ENCODE assay signal across 14 mouse cellular contexts in genomic region chr8:120440739-120441138, GRCm38 (mm10).
A peak's percentile ranks its signal among the peaks of the same experiment; 100 is the strongest.
DNase-seq lines count a peak whose midpoint lies in the region; ATAC-seq and TF ChIP-seq lines count a peak whose summit lies in the region.
"Had no signal": no experiment of that assay in that cellular context is flagged by ENCODE, and none has a peak within 500 bp of the region (broad histone marks: within the 10 kb centered on the region; RNA-seq: fewer than 3 reads in every experiment).

No protein-coding gene starts in this region.

- 0 out of 2 replicates have a peak overlapping the region, but pooled peaks have one; percentile 60 for H3K27ac ChIP-seq in heart, embryonic 10.5 days
- H3K27ac ChIP-seq in forebrain, embryonic 12.5 days: peak overlapping the region; percentile 88; the same call in 1 of the 2 replicates
- 0 out of 2 replicates have a peak overlapping the region, but pooled peaks have one; percentile 20 for H3K27ac ChIP-seq in hindbrain, postnatal 0 days
- H3K27ac ChIP-seq in neural tube, embryonic 15.5 days (replicated peaks): peak overlapping the region; percentile 69; the same call in 1 of the 2 replicates
- H3K27ac ChIP-seq: embryonic facial prominence, embryonic 12.5 days; gastrocnemius, adult 2 months; heart, embryonic 13.5 days had no signal

- ATAC-seq in forebrain, embryonic 12.5 days (ENCODE audit: low FRiP score): no peak
- ATAC-seq in hindbrain, postnatal 0 days: peak; percentile 31; the same call in 1 of the 2 replicates
- ATAC-seq in neural tube, embryonic 15.5 days (ENCODE audit: low FRiP score): peak; percentile 20; the same call in 1 of the 2 replicates

- DNase-seq in heart, embryonic 10.5 days (ENCODE audit: low spot score): no peak
- DNase-seq in heart, postnatal 25 days (ENCODE audit: low spot score): no peak
- DNase-seq in hindbrain, postnatal 0 days (ENCODE audit: low spot score): no peak
- no peak for DNase-seq in cerebellum, adult 9-10 months
- no peak for DNase-seq in heart, postnatal 4 days
- no peak for DNase-seq in kidney, postnatal 10 days
- DNase-seq: cerebellum, adult 18-20 months; gastrocnemius, adult 2 months; kidney, adult 2 months; lung, postnatal 10 days had no signal

- no peak overlapping the region for H3K9ac ChIP-seq in forebrain, embryonic 12.5 days
- no peak overlapping the region; the same call in 1 of the 2 replicates for H3K9ac ChIP-seq in hindbrain, postnatal 0 days (replicated peaks; ENCODE audit: low read length)
- H3K9ac ChIP-seq in neural tube, embryonic 15.5 days (replicated peaks): no peak overlapping the region; the same call in 1 of the 2 replicates
- H3K9ac ChIP-seq: embryonic facial prominence, embryonic 12.5 days had no signal

- H3K9me3 ChIP-seq in heart, embryonic 10.5 days: no peaks in the 10 kb centered on the region
- H3K9me3 ChIP-seq in forebrain, embryonic 12.5 days: no peaks in the 10 kb centered on the region
- H3K9me3 ChIP-seq in hindbrain, postnatal 0 days (ENCODE audit: low read length): no peaks in the 10 kb centered on the region
- no peaks in the 10 kb centered on the region for H3K9me3 ChIP-seq in neural tube, embryonic 15.5 days (replicated peaks)
- H3K9me3 ChIP-seq: embryonic facial prominence, embryonic 12.5 days; heart, embryonic 13.5 days had no signal

- H3K4me1 ChIP-seq in heart, embryonic 10.5 days: peaks cover 79% of the 10 kb centered on the region
- peaks cover 80% of the 10 kb centered on the region for H3K4me1 ChIP-seq in forebrain, embryonic 12.5 days
- peaks cover 40% of the 10 kb centered on the region for H3K4me1 ChIP-seq in hindbrain, postnatal 0 days (ENCODE audit: insufficient read depth, low read length)
- H3K4me1 ChIP-seq in neural tube, embryonic 15.5 days: peaks cover 63% of the 10 kb centered on the region

- H3K36me3 ChIP-seq in heart, embryonic 10.5 days: no peaks in the 10 kb centered on the region
- no peaks in the 10 kb centered on the region for H3K36me3 ChIP-seq in forebrain, embryonic 12.5 days (replicated peaks)
- no peaks in the 10 kb centered on the region for H3K36me3 ChIP-seq in hindbrain, postnatal 0 days (ENCODE audit: insufficient read depth, low read length)
- H3K36me3 ChIP-seq in neural tube, embryonic 15.5 days: no peaks in the 10 kb centered on the region
- H3K36me3 ChIP-seq: embryonic facial prominence, embryonic 12.5 days; heart, embryonic 13.5 days had no signal

- intact Hi-C loops in heart, postnatal 25 days (cut with DNase I): no loop called here

- WGBS in heart, embryonic 10.5 days: 83% methylated on average over 12 of the region's 12 CpGs
- WGBS in forebrain, embryonic 12.5 days: 60% methylated on average over 12 of the region's 12 CpGs
- WGBS in hindbrain, postnatal 0 days: 52% methylated on average over 12 of the region's 12 CpGs
- 37% methylated on average over 12 of the region's 12 CpGs for WGBS in neural tube, embryonic 15.5 days

- peaks cover 51% of the 10 kb centered on the region for H3K27me3 ChIP-seq in heart, embryonic 10.5 days (ENCODE audit: insufficient read depth, poor library complexity, severe bottlenecking)
- H3K27me3 ChIP-seq in forebrain, embryonic 12.5 days: peaks cover 34% of the 10 kb centered on the region
- H3K27me3 ChIP-seq in hindbrain, postnatal 0 days (ENCODE audit: insufficient read depth, low read length): no peaks in the 10 kb centered on the region
- no peaks in the 10 kb centered on the region for H3K27me3 ChIP-seq in neural tube, embryonic 15.5 days (replicated peaks)

- H3K4me3 ChIP-seq in heart, embryonic 10.5 days: no peak overlapping the region
- H3K4me3 ChIP-seq in forebrain, embryonic 12.5 days (replicated peaks): no peak overlapping the region
- H3K4me3 ChIP-seq in hindbrain, postnatal 0 days (ENCODE audit: low read length): no peak overlapping the region
- no peak overlapping the region for H3K4me3 ChIP-seq in neural tube, embryonic 15.5 days (replicated peaks)
- H3K4me3 ChIP-seq: embryonic facial prominence, embryonic 12.5 days; gastrocnemius, adult 2 months; heart, embryonic 13.5 days had no signal

- no peak for TF ChIP-seq CTCF in hindbrain, postnatal 0 days (IDR thresholded peaks at IDR 0.05; ENCODE audit: low read depth)

- H3K4me2 ChIP-seq in forebrain, embryonic 12.5 days: no peak overlapping the region
- no peak overlapping the region for H3K4me2 ChIP-seq in hindbrain, postnatal 0 days (ENCODE audit: low read depth, low read length)
- no peak overlapping the region for H3K4me2 ChIP-seq in neural tube, embryonic 15.5 days
- H3K4me2 ChIP-seq: embryonic facial prominence, embryonic 12.5 days; heart, embryonic 13.5 days had no signal

Comparison
In these comparisons a context has a peak if more than half of its experiments do, and no peak if none do; other contexts are left out.
1. H3K27ac ChIP-seq: peak in every context shown above with its lines; median percentile 88 in forebrain, embryonic 12.5 days; 69 in neural tube, embryonic 15.5 days; 60 in heart, embryonic 10.5 days; 20 in hindbrain, postnatal 0 days.